Mouse (Mus musculus): ENCODE measurements around the gene Nrg4. TPM values are rescaled to one million over a fixed set of nuclear protein-coding genes. Genes with fewer than 3 reads are reported as not detected.
"Not testable (repeated sequence)": the region's sequence is repeated elsewhere in the genome, so short reads cannot be mapped to it uniquely, and the experiment has no call there.

Nrg4 gene
- total RNA-seq, 2 experiments from 2014 or later: 0.30 to 1.5 TPM

- no peak for DNase-seq (ENCODE audit: extremely low spot score in 1 of 2, low spot score in 2 of 2)
- intact Hi-C loops (cut with DNase I): no loop called here
These were observed 90.1 kb downstream of the Nrg4 start for GRCm38 (mm10) chr9:55236235-55237165.

- intact Hi-C loops (cut with DNase I); DNase-seq (ENCODE audit: extremely low spot score in 1 of 2, low spot score in 2 of 2): not testable (repeated sequence)
These were observed 93.6 kb downstream of the Nrg4 start for GRCm38 (mm10) chr9:55233076-55233475.

GRCm38 (mm10) chr9:55232586-55232985 is 94.1 kb downstream of the Nrg4 start:
- intact Hi-C loops (cut with DNase I): no loop called here

GRCm38 (mm10) chr9:55232110-55232509 is 94.5 kb downstream of the Nrg4 start:
- intact Hi-C loops (cut with DNase I): no loop called here
- DNase-seq (ENCODE audit: extremely low spot score in 1 of 2, low spot score in 2 of 2): no peak

More at GRCm38 (mm10) chr9:55232586-55232985, 94.1 kb downstream of the Nrg4 start:
- no peak for DNase-seq (ENCODE audit: extremely low spot score in 1 of 2, low spot score in 2 of 2)

- intact Hi-C loops (cut with DNase I): no loop called here
- no peak for DNase-seq (ENCODE audit: extremely low spot score in 1 of 2, low spot score in 2 of 2)
These were observed 95.1 kb downstream of the Nrg4 start for GRCm38 (mm10) chr9:55231544-55231943.

GRCm38 (mm10) chr9:55229010-55229409 is 97.6 kb downstream of the Nrg4 start:
- intact Hi-C loops (cut with DNase I): loop anchor here (5.0 kb wide), 1 partner anchor 83 kb away; no protein-coding TSS in a partner anchor
- DNase-seq (ENCODE audit: extremely low spot score in 1 of 2, low spot score in 2 of 2): no peak

GRCm38 (mm10) chr9:55228149-55228548 is 98.5 kb downstream of the Nrg4 start:
- no peak for DNase-seq (ENCODE audit: extremely low spot score in 1 of 2, low spot score in 2 of 2)
- intact Hi-C loops (cut with DNase I): loop anchor here (5.0 kb wide), 1 partner anchor 84 kb away; no protein-coding TSS in a partner anchor

GRCm38 (mm10) chr9:55226251-55226650 is 100.4 kb downstream of the Nrg4 start:
- peak in 1 of 2 experiments; percentile 58 for DNase-seq (ENCODE audit: extremely low spot score in 1 of 2, low spot score in 2 of 2)
- intact Hi-C loops (cut with DNase I): loop anchor here (5.0 kb wide), 1 partner anchor 86 kb away; no protein-coding TSS in a partner anchor

- intact Hi-C loops (cut with DNase I): loop anchor here (5.0 kb wide), 1 partner anchor 87 kb away; no protein-coding TSS in a partner anchor
- no peak for DNase-seq (ENCODE audit: extremely low spot score in 1 of 2, low spot score in 2 of 2)
These were observed 101.4 kb downstream of the Nrg4 start for GRCm38 (mm10) chr9:55225165-55225737.

- intact Hi-C loops (cut with DNase I): no loop called here
- DNase-seq (ENCODE audit: extremely low spot score in 1 of 2, low spot score in 2 of 2): no peak
These were observed 109.3 kb downstream of the Nrg4 start for GRCm38 (mm10) chr9:55217381-55217780.

- no peak for DNase-seq (ENCODE audit: extremely low spot score in 1 of 2, low spot score in 2 of 2)
- intact Hi-C loops (cut with DNase I): no loop called here
These were observed 110.6 kb downstream of the Nrg4 start for GRCm38 (mm10) chr9:55216078-55216477.

- DNase-seq (ENCODE audit: extremely low spot score in 1 of 2, low spot score in 2 of 2): no peak
These were observed 111.0 kb downstream of the Nrg4 start for GRCm38 (mm10) chr9:55215648-55216047.

GRCm38 (mm10) chr9:55215056-55215455 is 111.6 kb downstream of the Nrg4 start:
- intact Hi-C loops (cut with DNase I): no loop called here
- no peak for DNase-seq (ENCODE audit: extremely low spot score in 1 of 2, low spot score in 2 of 2)

More at GRCm38 (mm10) chr9:55215648-55216047, 111.0 kb downstream of the Nrg4 start:
- intact Hi-C loops (cut with DNase I): no loop called here

GRCm38 (mm10) chr9:55213396-55213795 is 113.2 kb downstream of the Nrg4 start:
- intact Hi-C loops (cut with DNase I): no loop called here
- no peak for DNase-seq (ENCODE audit: extremely low spot score in 1 of 2, low spot score in 2 of 2)

GRCm38 (mm10) chr9:55211611-55212010 is 115.0 kb downstream of the Nrg4 start:
- DNase-seq (ENCODE audit: extremely low spot score in 1 of 2, low spot score in 2 of 2): no peak
- intact Hi-C loops (cut with DNase I): no loop called here

- DNase-seq (ENCODE audit: extremely low spot score in 1 of 2, low spot score in 2 of 2): peak; percentile 73 to 93
- intact Hi-C loops (cut with DNase I): no loop called here
These were observed 117.7 kb downstream of the Nrg4 start, which contains the start of gene Fbxo22 for GRCm38 (mm10) chr9:55208790-55209481. Fbxo22 (plus strand) TSS chr9:55208925.

- DNase-seq (ENCODE audit: extremely low spot score in 1 of 2, low spot score in 2 of 2): no peak
- intact Hi-C loops (cut with DNase I): no loop called here
These were observed 118.2 kb downstream of the Nrg4 start for GRCm38 (mm10) chr9:55208458-55208789.

- intact Hi-C loops (cut with DNase I): no loop called here
- peak in 1 of 2 experiments; percentile 31 for DNase-seq (ENCODE audit: extremely low spot score in 1 of 2, low spot score in 2 of 2)
These were observed 127.3 kb downstream of the Nrg4 start for GRCm38 (mm10) chr9:55199348-55199747.

- intact Hi-C loops (cut with DNase I): no loop called here
- no peak for DNase-seq (ENCODE audit: extremely low spot score in 1 of 2, low spot score in 2 of 2)
These were observed 128.4 kb downstream of the Nrg4 start for GRCm38 (mm10) chr9:55198260-55198659.
